Mouse (Mus musculus) embryo, embryonic 9.5 days (tissue): ENCODE measurements around the gene Gm8257.
"Not testable (repeated sequence)": the region's sequence is repeated elsewhere in the genome, so short reads cannot be mapped to it uniquely, and the experiment has no call there.

ENCODE experiments used
- DNase-seq: peaks from one replicate; pipeline ENCODE4 v3.0.0-alpha.2; 2017; ENCODE audit errors: extremely low spot score

Gene Gm8257

GRCm38 (mm10) chr14:44706356-44706755 lies at the start of gene Gm8257:
Gene Gm8257, minus strand, starts transcription at chr14:44706456.
- not testable (repeated sequence) for DNase-seq

- DNase-seq = no peak
Observed at GRCm38 (mm10) chr14:44750240-44750639, 44.0 kb upstream of the Gm8257 start, which contains the start of gene Gm8267. Gene Gm8267, minus strand, starts transcription at chr14:44750340.

- not testable (repeated sequence) for DNase-seq
Observed at GRCm38 (mm10) chr14:44742789-44743188, 36.5 kb upstream of the Gm8257 start.

GRCm38 (mm10) chr14:44730711-44731110 lies 24.5 kb upstream of the Gm8257 start:
- not testable (repeated sequence) for DNase-seq

GRCm38 (mm10) chr14:44627737-44628136 lies 78.5 kb downstream of the Gm8257 start, which contains the start of gene Gm5624:
Gene Gm5624, minus strand, starts transcription at chr14:44627938.
- not testable (repeated sequence) for DNase-seq
